Mouse (Mus musculus) embryo, embryonic 9.5 days (tissue): Measurements from ENCODE around the gene Ulk3.

Experiments
- DNase-seq: peaks from one replicate; pipeline ENCODE4 v3.0.0-alpha.2; 2017; ENCODE audit errors: extremely low spot score

Gene Ulk3

GRCm38 (mm10) chr9:57643856-57644180, 54.6 kb downstream of the Ulk3 start:
- no peak for DNase-seq

- peak; percentile 46 for DNase-seq
Observed at GRCm38 (mm10) chr9:57644442-57644943, 55.2 kb downstream of the Ulk3 start.

- DNase-seq = peak; percentile 94
Observed at GRCm38 (mm10) chr9:57644944-57645893, 56.0 kb downstream of the Ulk3 start.
